27 mouse cellular contexts compared by ENCODE assay signal in genomic region chr12:118500392-118500791, GRCm38 (mm10).
DNase-seq lines count a peak whose midpoint lies in the region; ATAC-seq and TF ChIP-seq lines count a peak whose summit lies in the region.
"Had no signal": no experiment of that assay in that cellular context is flagged by ENCODE, and none has a peak within 500 bp of the region (broad histone marks: within the 10 kb centered on the region; RNA-seq: fewer than 3 reads in every experiment).

No protein-coding gene starts in this region.

- no peak for TF ChIP-seq POLR2A in brain, embryonic 14.5 days (IDR thresholded peaks at IDR 0.05; ENCODE audit: borderline replicate concordance, extremely low read depth, insufficient read depth, insufficient read length, poor library complexity, severe bottlenecking)

- H3K27me3 ChIP-seq in heart, embryonic 11.5 days (ENCODE audit: control insufficient read depth, insufficient read depth, low read length), result no peaks in the 10 kb centered on the region
- no peaks in the 10 kb centered on the region for H3K27me3 ChIP-seq in hindbrain, embryonic 12.5 days
- peaks cover 9% of the 10 kb centered on the region; the same call in 1 of the 2 replicates for H3K27me3 ChIP-seq in hindbrain, embryonic 13.5 days
- H3K27me3 ChIP-seq in intestine, postnatal 0 days (replicated peaks; ENCODE audit: control insufficient read depth, insufficient read depth, low read length), result no peaks in the 10 kb centered on the region
- H3K27me3 ChIP-seq: CH12.LX; embryonic facial prominence, embryonic 12.5 days; heart, embryonic 15.5 days; intestine, embryonic 15.5 days; liver, embryonic 12.5 days had no signal

- no peak overlapping the region for H3K27ac ChIP-seq in heart, embryonic 11.5 days (ENCODE audit: low read depth, low read length)
- H3K27ac ChIP-seq in hindbrain, embryonic 12.5 days, result no peak overlapping the region
- H3K27ac ChIP-seq in hindbrain, embryonic 13.5 days, result no peak overlapping the region
- no peak overlapping the region for H3K27ac ChIP-seq in intestine, postnatal 0 days (ENCODE audit: low read depth, low read length)
- H3K27ac ChIP-seq: embryonic facial prominence, embryonic 12.5 days; heart, embryonic 15.5 days; hindbrain, postnatal 0 days; intestine, embryonic 15.5 days; kidney, postnatal 0 days; liver, embryonic 12.5 days; neural tube, embryonic 15.5 days had no signal

- WGBS in heart, embryonic 11.5 days (ENCODE audit: insufficient replicate concordance), result 11% methylated on average over 5 of the region's 5 CpGs
- WGBS in hindbrain, embryonic 12.5 days, result 55% methylated on average over 5 of the region's 5 CpGs
- 65% methylated on average over 5 of the region's 5 CpGs for WGBS in hindbrain, embryonic 13.5 days
- WGBS in intestine, postnatal 0 days, result 21% methylated on average over 5 of the region's 5 CpGs

- no peak for TF ChIP-seq CTCF in brain, embryonic 14.5 days (IDR thresholded peaks at IDR 0.05; ENCODE audit: borderline replicate concordance, extremely low read depth, insufficient read depth, insufficient read length)
- TF ChIP-seq CTCF in intestine, postnatal 0 days (IDR thresholded peaks at IDR 0.05; ENCODE audit: low read depth), result no peak

- no peaks in the 10 kb centered on the region for H3K36me3 ChIP-seq in heart, embryonic 11.5 days (ENCODE audit: control insufficient read depth, insufficient read depth, low read length)
- H3K36me3 ChIP-seq in hindbrain, embryonic 12.5 days, result no peaks in the 10 kb centered on the region
- H3K36me3 ChIP-seq in hindbrain, embryonic 13.5 days, result no peaks in the 10 kb centered on the region
- H3K36me3 ChIP-seq in intestine, postnatal 0 days (ENCODE audit: control insufficient read depth, insufficient read depth), result no peaks in the 10 kb centered on the region
- H3K36me3 ChIP-seq: embryonic facial prominence, embryonic 12.5 days; heart, embryonic 15.5 days; intestine, embryonic 15.5 days; liver, embryonic 12.5 days; neural tube, embryonic 15.5 days had no signal

- H3K4me1 ChIP-seq in heart, embryonic 11.5 days (ENCODE audit: control insufficient read depth, insufficient read depth, low read length), result peaks cover 3% of the 10 kb centered on the region; the same call in 1 of the 2 replicates
- H3K4me1 ChIP-seq in hindbrain, embryonic 12.5 days, result peaks cover 3% of the 10 kb centered on the region; the same call in 1 of the 2 replicates
- H3K4me1 ChIP-seq in hindbrain, embryonic 13.5 days (replicated peaks), result no peaks in the 10 kb centered on the region
- no peaks in the 10 kb centered on the region for H3K4me1 ChIP-seq in intestine, postnatal 0 days (replicated peaks; ENCODE audit: control insufficient read depth, insufficient read depth, low read length)
- H3K4me1 ChIP-seq: embryonic facial prominence, embryonic 12.5 days; intestine, embryonic 15.5 days; liver, embryonic 12.5 days; neural tube, embryonic 15.5 days had no signal

- DNase-seq in embryo, embryonic 10 days (ENCODE audit: low spot score), result peak; percentile 53
- no peak for DNase-seq in embryo, embryonic 10.5 days (ENCODE audit: low spot score)
- DNase-seq in heart, adult 18-20 months, result no peak
- DNase-seq in brain, embryonic 14.5 days (ENCODE audit: low read depth), result peak; percentile 63
- DNase-seq: adrenal gland, adult 2 months; cerebellum, adult 8-10 months; cerebellum, postnatal 25 days; embryo, embryonic 11 days; kidney, adult 8-10 months; kidney, postnatal 4 days; liver, postnatal 0 days; lung, postnatal 36 days; right cerebral cortex, postnatal 14 days; thymus, postnatal 4 days had no signal

- ATAC-seq in heart, embryonic 11.5 days (replicated peaks; ENCODE audit: insufficient number of reproducible peaks, low FRiP score, low TSS enrichment), result no peak
- ATAC-seq in hindbrain, embryonic 12.5 days (ENCODE audit: low FRiP score), result peak; percentile 46; the same call in 1 of the 2 replicates
- ATAC-seq in hindbrain, embryonic 13.5 days (ENCODE audit: low FRiP score), result no peak
- no peak for ATAC-seq in intestine, postnatal 0 days
- ATAC-seq: activated CD4-positive, CD25-positive, alpha-beta regulatory T cell, adult 4 months; hindbrain, postnatal 0 days; intestine, embryonic 15.5 days; liver, embryonic 12.5 days; liver, postnatal 0 days had no signal

- H3K4me2 ChIP-seq in heart, embryonic 11.5 days, result peak overlapping the region; percentile 29; the same call in 1 of the 2 replicates
- no peak overlapping the region for H3K4me2 ChIP-seq in hindbrain, embryonic 12.5 days (replicated peaks)
- H3K4me2 ChIP-seq in hindbrain, embryonic 13.5 days, result no peak overlapping the region
- H3K4me2 ChIP-seq in intestine, postnatal 0 days (replicated peaks; ENCODE audit: low read depth), result no peak overlapping the region
- H3K4me2 ChIP-seq: embryonic facial prominence, embryonic 12.5 days; heart, embryonic 15.5 days; intestine, embryonic 15.5 days; liver, embryonic 12.5 days; neural tube, embryonic 15.5 days had no signal

- no peak overlapping the region for H3K4me3 ChIP-seq in heart, embryonic 11.5 days (ENCODE audit: low read depth, low read length)
- H3K4me3 ChIP-seq in hindbrain, embryonic 12.5 days, result no peak overlapping the region
- H3K4me3 ChIP-seq in hindbrain, embryonic 13.5 days, result no peak overlapping the region
- H3K4me3 ChIP-seq in intestine, postnatal 0 days (ENCODE audit: low read depth, low read length), result no peak overlapping the region
- H3K4me3 ChIP-seq: embryonic facial prominence, embryonic 12.5 days; heart, embryonic 15.5 days; intestine, embryonic 15.5 days; liver, embryonic 12.5 days; neural tube, embryonic 15.5 days had no signal

- H3K9ac ChIP-seq in heart, embryonic 11.5 days (ENCODE audit: low read depth, low read length), result no peak overlapping the region
- no peak overlapping the region for H3K9ac ChIP-seq in hindbrain, embryonic 12.5 days
- no peak overlapping the region for H3K9ac ChIP-seq in hindbrain, embryonic 13.5 days
- no peak overlapping the region for H3K9ac ChIP-seq in intestine, postnatal 0 days (ENCODE audit: low read depth, low read length)
- H3K9ac ChIP-seq: embryonic facial prominence, embryonic 12.5 days; heart, embryonic 15.5 days; intestine, embryonic 15.5 days; liver, embryonic 12.5 days; liver, postnatal 0 days; neural tube, embryonic 15.5 days had no signal

- no peaks in the 10 kb centered on the region for H3K9me3 ChIP-seq in heart, embryonic 11.5 days (replicated peaks; ENCODE audit: control insufficient read depth, low read length)
- H3K9me3 ChIP-seq in hindbrain, embryonic 12.5 days (replicated peaks), result no peaks in the 10 kb centered on the region
- no peaks in the 10 kb centered on the region for H3K9me3 ChIP-seq in hindbrain, embryonic 13.5 days
- H3K9me3 ChIP-seq in intestine, postnatal 0 days (ENCODE audit: control insufficient read depth), result no peaks in the 10 kb centered on the region
- H3K9me3 ChIP-seq: embryonic facial prominence, embryonic 12.5 days; heart, embryonic 15.5 days; intestine, embryonic 15.5 days; liver, embryonic 12.5 days; neural tube, embryonic 15.5 days had no signal

Comparison
In these comparisons a context has a peak if more than half of its experiments do, and no peak if none do; other contexts are left out.
1. DNase-seq: peak in embryo, embryonic 10 days (single experiment) and brain, embryonic 14.5 days (single experiment); none in embryo, embryonic 10.5 days (single experiment) and heart, adult 18-20 months (0 of 2).